Mouse (Mus musculus): Measurements from ENCODE around the gene B230219D22Rik. TPM values are rescaled to one million over a fixed set of nuclear protein-coding genes. Genes with fewer than 3 reads are reported as not detected.
"Not testable (repeated sequence)": the region's sequence is repeated elsewhere in the genome, so short reads cannot be mapped to it uniquely, and the experiment has no call there.

The B230219D22Rik gene
- 10 to 100 TPM; 38.0 to 39.3 TPM for total RNA-seq (2021)
- long read RNA-seq, experiment 1, full-length matches to known transcripts, result 11 of 27 reads
- long read RNA-seq, experiment 1, partial matches to known transcripts, result 1 of 27 reads
- long read RNA-seq, experiment 1, other reads (novel, unspliced or antisense), result 15 of 27 reads
- long read RNA-seq, experiment 2, full-length matches to known transcripts, result 10 of 19 reads
- long read RNA-seq, experiment 2, partial matches to known transcripts, result 2 of 19 reads
- long read RNA-seq, experiment 2, other reads (novel, unspliced or antisense), result 7 of 19 reads

DNA sequence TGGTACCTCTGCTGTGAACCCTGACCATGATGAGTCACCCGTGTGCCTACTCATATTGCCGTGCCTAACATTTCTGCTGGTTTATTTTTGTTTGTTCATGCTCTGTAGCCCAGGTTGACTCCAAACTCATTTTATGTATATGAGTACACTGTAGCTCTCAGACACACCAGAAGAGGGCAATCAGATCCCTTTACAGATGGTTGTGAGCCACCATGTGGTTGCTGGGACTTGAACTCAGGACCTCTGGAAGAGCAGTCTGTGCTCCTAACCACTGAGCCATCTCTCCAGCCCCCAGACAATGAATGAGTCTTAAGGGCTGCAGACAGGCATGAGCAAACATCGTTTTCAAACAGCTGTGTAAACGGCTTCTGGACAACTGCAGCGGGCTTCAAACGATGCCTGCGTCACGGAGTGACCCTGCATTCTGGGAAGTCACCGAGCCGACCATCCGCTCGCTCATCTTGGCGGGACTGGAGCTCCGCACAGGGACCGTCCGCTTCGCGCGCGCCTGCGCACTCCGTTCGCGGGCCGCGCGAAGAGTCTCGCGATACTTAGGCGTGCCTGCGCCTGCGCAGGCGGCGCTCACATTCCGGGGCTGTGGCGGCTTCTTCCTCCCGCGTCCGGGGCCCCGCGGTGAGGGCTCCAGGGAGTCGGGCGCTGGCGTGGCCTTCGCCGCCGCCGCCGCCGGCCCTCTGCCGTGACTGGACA lies at the start of gene B230219D22Rik:
Gene B230219D22Rik, plus strand, starts transcription at position 590 of the 708 bp plus-strand sequence.
- peak; percentile 92 to 93 for DNase-seq

DNA sequence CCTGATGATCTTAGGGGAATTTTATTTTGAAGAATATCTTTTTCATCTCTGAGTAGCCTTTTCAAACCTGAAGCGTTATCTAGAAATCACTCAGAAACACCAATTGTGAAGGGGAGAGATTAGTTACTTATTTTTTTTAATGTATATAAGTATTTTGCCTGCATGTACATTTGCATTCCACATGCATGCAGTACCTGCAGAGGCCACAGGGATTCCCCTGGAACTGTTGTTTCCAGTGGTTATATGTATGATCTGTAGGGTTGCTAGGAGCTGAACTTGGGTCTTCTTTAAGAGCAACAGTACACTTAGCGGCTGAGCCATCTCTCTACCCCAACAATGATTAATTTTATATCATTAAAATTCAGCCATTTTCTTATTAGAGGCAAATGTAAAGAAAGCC lies 48.4 kb upstream of the B230219D22Rik start:
- no peak for DNase-seq

DNA sequence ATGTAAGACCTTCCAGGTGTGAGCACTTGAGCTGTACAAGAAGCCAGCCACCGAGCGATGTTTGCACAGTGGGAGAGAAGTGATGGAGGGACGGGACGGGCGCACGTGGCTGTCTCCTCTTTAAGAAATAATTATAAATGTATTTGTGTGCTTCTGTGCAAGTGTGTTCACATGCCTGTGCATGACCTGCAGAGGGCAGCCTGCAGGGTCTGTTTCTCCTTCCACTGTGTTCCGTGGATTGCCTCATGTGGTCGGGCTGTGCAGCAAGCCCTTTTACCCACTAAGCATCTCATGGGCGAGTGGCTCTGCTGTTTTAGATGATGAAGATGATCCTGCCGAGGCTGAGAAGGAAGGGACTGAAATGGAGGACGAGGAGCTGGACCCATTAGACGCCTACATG lies 42.8 kb upstream of the B230219D22Rik start:
- DNase-seq, result no peak

DNA sequence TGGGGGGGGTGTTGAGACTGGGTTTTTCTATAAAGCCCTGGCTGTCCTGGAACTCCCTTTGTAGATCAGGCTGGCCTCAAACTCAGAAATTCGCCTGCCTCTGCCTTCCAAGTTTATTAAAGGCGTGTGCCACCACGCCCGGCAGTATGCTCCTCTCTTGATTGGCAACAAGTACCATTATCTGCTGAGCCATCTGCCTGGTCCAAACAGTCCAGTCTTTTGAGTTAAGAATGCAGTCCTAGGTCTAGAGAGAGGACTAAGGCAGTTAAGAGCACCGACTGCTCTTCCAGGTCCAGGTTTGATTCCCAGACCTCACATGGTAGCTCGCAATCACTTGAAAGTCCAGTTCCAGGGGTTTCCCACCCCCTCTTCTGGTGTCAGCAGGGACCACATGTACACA lies 41.9 kb upstream of the B230219D22Rik start:
- DNase-seq, result no peak

DNA sequence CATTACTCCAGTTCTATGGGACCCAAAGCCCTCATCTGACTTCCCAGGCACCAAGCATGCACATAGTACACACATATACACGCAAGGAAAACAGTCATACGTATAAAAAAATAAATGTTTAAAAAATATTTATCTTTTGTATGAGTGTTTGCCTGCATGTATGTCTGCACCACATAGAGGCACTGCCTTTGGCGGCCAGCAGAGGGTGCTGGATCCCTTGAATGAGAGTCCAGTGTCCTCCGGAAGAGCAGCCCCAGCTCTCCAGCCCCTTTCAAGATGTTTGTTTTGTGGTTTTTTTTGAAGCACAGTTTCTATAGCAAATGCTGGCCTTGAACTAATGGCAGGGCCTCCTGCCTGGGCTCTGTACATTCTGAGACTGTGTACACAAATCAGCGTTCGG lies 24.4 kb upstream of the B230219D22Rik start:
- peak in 1 of 2 experiments; percentile 31 for DNase-seq

- no peak for DNase-seq
Observed at GRCm38 (mm10) chr13:55672711-55673110, 20.2 kb upstream of the B230219D22Rik start.

DNA sequence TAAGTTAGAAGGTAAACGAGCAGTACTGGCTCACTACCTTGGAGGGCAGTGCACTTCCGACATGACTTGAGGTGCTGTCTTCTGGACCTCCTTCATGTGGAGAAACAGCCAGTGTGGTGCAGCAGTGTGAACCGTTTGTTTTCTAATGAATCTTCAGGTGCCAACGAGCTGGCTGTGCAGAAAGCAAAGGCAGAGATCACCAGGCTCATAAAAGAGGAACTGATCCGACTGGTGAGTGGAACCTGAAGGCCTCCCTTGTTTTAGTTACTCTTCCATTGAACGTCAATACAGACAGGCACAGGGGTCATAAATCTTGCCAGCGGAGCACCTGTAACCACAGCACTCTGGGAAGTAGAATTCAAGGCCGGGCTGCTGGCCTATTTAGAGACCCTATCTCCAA lies 15.6 kb upstream of the B230219D22Rik start:
- DNase-seq, result no peak

GRCm38 (mm10) chr13:55682201-55682600 lies 10.7 kb upstream of the B230219D22Rik start:
- no peak for DNase-seq

DNA sequence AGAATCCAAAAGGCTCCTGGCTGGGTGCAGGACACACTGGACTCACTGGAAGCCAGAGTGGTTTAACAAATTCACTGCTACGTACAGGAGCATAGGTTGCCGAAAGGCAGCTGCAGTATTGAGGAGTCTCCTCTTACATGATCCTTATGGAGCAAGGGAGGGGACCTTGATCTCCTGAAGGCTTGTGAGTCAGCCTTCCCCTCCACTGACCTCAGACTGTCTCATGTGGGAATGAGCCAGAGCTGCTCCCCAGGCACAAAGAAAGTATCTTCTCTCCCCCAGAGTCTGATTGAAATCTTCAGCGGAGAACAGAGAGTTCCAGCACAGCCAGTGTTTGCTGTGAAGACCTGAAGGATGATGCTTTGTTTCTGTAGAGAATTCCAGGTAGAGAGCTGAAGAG lies 9.3 kb upstream of the B230219D22Rik start:
- DNase-seq, result no peak

GRCm38 (mm10) chr13:55686107-55686633 lies 6.8 kb upstream of the B230219D22Rik start:
- DNase-seq, result no peak

- DNase-seq, result no peak
Observed at GRCm38 (mm10) chr13:55687927-55688602, 4.9 kb upstream of the B230219D22Rik start.

DNA sequence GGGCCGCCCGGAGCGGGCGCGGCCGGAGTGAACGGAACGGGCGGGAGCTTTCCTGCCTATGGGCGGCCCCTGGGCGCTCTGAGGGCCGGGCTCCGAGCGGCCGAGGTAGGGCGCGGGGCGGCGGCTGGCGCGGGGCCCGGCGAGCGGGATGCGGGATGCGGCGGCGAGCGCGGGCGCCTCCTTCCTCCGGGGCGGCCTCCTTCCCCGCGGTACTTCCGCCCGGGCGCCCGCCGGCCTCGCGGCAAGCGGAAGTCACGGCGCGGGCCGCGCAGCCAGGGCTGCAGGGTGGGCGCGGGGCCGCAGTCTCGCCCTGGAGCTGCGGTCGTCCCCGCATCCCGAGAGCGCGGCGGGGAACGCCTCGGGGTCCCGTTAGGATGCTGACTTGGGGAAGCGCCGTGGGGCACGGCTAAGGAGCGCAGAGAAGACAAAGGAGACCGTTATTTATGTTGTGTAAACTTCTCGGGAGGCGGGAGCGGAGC lies 358 bp downstream of the B230219D22Rik start:
- peak in 1 of 2 experiments; percentile 46 for DNase-seq

GRCm38 (mm10) chr13:55694110-55694509 lies 1.2 kb downstream of the B230219D22Rik start:
- no peak for DNase-seq

DNA sequence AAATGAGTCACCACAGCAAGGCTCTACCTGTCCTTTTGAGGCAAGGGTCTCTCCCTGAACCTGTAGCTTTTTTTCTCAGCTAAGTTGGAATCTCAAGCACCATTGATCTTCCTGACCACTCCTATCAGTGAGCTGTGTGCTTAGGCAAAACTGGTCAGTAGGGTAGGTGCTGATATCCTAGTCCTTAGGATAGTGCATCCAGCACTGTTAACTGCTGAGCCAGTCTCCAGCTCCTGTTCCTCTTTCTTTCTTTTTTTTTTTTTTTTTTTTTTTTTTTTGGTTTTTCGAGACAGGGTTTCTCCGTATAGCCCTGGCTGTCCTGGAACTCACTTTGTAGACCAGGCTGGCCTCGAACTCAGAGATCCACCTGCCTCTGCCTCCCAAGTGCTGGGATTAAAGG lies 3.1 kb downstream of the B230219D22Rik start:
- not testable (repeated sequence) for DNase-seq

- no peak for DNase-seq
Observed at GRCm38 (mm10) chr13:55704301-55704700, 11.4 kb downstream of the B230219D22Rik start.

- DNase-seq, result no peak
Observed at GRCm38 (mm10) chr13:55712846-55713245, 19.9 kb downstream of the B230219D22Rik start.

DNA sequence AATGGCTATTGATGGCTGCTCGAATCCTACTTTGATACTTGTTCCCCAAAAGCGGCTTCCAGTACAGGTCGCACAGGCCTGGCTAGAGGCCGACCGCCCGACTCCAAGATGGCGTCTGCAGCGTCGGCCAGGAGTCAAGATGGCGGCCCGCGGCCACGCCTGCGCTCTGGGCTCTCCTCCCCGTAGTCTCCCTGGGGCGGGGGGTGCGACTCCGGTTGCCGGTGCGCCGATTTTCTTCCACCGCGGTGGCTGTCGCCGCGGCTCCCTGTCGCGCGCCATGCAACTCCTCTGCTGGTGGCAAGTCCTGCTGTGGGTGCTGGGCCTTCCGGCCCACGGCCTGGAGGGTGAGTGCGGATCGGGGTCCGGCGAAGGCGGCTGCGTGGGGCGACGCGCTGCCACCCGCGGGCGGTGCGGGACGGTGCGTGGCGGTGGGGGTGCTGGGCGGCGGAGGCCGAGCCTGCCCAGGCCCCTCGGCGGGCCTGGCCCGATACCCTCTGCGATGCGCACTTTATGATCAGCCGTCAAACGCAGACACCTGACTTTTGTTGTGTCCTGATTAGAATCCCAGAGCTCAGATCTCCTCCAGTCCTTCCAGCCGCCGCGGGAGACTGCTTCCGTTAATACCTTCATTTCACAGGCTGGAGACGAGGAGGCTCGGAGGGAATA lies 21.7 kb downstream of the B230219D22Rik start, which contains the start of gene Txndc15:
Gene Txndc15, plus strand, starts transcription at position 150 of the 666 bp plus-strand sequence.
- DNase-seq, result peak; percentile 91 to 96

DNA sequence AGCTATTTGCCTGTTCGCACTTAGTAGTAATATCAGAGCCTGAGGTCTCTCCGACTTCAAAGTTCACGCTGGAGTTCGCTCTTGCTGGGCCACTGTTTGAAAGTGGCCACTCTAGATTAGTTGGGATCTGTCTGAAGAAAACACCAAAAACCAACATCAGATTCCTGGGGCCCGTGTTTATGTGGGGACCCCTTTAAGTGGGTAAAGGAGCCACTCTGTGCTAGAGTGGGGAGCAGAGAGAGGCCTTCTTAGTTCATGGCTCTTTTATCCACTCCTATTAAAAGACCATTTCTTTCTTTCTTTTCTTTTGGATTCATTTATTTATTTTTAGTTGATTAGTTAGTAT lies 22.2 kb downstream of the B230219D22Rik start:
- no peak for DNase-seq

DNA sequence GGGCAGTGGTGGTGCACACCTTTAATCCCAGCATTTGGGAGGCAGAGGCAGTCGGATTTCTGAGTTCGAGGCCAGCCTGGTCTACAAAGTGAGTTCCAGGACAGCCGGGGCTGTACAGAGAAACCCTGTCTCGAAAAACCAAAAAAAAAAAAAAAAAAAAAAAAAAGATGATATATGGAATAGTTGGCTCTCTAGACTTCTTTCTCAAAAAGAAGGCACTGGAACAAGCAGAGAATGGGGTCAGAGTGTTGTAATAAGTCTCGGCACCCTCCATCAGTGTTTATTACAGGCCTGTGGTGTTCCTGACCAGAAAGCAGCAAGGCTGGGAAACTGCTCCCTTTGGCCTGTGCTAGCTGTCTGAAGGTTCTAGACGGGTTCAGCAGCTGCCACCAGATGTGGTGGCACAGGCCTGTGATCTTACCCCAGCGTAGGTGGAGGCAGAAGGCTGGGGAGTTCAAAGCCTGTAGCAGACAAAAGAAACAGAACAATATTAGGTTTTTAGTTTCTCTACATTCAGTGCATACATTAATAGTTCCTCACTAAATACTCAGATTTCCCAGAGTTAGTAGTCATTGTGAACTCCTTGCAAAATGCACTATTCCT lies 23.1 kb downstream of the B230219D22Rik start:
- no peak for DNase-seq

- no peak for DNase-seq
Observed at GRCm38 (mm10) chr13:55721516-55721915, 28.6 kb downstream of the B230219D22Rik start.

- no peak for DNase-seq
Observed at GRCm38 (mm10) chr13:55721995-55722394, 29.1 kb downstream of the B230219D22Rik start.

Measured in heart, adult 18-20 months (tissue).